Mouse (Mus musculus): ENCODE data around the gene Fibcd1.

DNA sequence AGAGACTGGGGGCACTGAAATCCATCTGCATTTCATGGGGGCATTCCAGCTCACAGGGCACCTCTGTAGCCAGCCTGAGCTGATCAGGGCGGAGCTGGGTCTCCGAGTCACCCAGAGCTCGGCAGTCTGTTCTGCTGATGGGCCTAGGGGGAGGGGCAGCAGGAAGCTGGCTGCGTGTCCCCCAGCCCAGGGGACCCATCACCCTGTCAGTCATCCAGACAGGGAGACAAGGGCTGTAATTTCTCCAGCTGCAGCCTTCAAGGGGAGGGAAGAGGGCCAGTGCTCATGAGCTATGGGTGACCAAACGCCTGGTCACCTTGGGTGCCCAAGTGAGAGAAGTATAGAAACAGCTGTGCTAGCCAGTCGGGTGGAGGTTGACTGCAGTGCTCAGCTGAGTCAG lies 8.8 kb downstream of the Fibcd1 start:
- TF ChIP-seq CTCF (IDR thresholded peaks at IDR 0.05; ENCODE audit: insufficient read depth, low read length) (no peak), POLR2A (IDR thresholded peaks at IDR 0.05; ENCODE audit: borderline replicate concordance, extremely low read depth, low read depth, low read length) (no peak)

Measured in lung, adult 2 months (tissue).